Mouse (Mus musculus): ENCODE measurements around the gene Sp7. TPM values are rescaled to one million over a fixed set of nuclear protein-coding genes. Genes with fewer than 3 reads are reported as not detected.
A peak's percentile ranks its signal among the peaks of the same experiment; 100 is the strongest.

Sp7 gene
- total RNA-seq, 1 experiment = 0.09 TPM

DNA sequence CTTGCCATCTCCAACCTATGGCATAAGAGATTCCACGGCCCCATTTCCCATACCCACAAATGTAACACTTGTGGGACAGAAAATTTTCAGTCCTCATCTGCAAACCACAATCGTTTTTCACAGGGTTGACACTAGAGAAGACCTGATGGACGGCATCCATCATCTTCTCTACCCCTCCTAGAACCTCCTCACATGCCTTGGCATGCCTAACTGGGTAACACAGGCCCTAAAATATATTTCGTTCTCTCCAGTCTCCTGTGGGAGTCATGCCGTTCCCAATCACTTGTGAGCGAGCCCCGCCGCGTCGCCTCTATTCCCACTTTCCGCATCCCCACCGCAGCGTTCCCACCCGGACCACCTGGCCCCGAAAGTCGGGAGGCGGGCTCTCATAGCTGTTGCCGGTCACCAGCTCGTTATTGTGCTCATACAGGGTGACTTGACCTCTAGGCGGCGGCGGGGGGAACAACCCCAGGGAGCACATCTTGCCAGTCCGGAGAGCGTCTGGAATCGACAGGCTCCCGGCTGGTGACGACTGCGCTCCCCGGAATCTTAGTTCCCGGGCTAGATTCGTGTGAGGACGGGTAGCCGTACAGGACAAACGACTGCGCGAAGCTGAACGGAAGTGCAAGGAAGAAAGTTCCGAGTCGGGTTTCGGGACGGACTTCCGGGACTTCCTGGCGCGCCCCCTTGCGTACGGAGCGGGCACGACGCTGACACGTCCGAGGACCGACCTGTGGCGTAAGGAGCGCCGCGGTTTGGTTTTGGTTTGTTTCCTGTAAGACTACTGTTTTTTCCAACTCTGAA, 16.6 kb downstream of the Sp7 start, which contains the start of gene Aaas:
TSS of gene Aaas (minus strand) at position 634 of the 804 bp plus-strand sequence.
- H3K9ac ChIP-seq (ENCODE audit: insufficient read depth, low read depth, low read length, poor library complexity, severe bottlenecking) = peak within 1 kb of the TSS; percentile 99
- H3K4me3 ChIP-seq (ENCODE audit: insufficient read depth in 1 of 2, low read depth in 1 of 2, low read length in 2 of 2, poor library complexity in 1 of 2, severe bottlenecking in 1 of 2) = peak within 1 kb of the TSS; percentile 86 to 99
- H3K9me3 ChIP-seq (ENCODE audit: control insufficient read depth, insufficient read depth, low read depth, low read length) = no peaks in the 10 kb centered on the region
- DNase-seq (ENCODE audit: low read depth, low spot score) = peak; percentile 92
- TF ChIP-seq CHD2 (IDR thresholded peaks at IDR 0.05; ENCODE audit: low read depth, low read length) = no peak
- TF ChIP-seq HCFC1 (IDR thresholded peaks at IDR 0.05; ENCODE audit: borderline replicate concordance, insufficient read depth, low read length) = peak; percentile 89
- peaks cover 16% of the 10 kb centered on the region for H3K36me3 ChIP-seq (ENCODE audit: control insufficient read depth, insufficient read depth, low read length, poor library complexity, severe bottlenecking)
- H3K27ac ChIP-seq (ENCODE audit: insufficient read depth, low read depth, low read length, poor library complexity, severe bottlenecking) = peak within 1 kb of the TSS; percentile 91
- peaks cover 2% of the 10 kb centered on the region in 2 experiments; a peak in 1 of 4 replicates for H3K4me1 ChIP-seq (ENCODE audit: control insufficient read depth in 2 of 2, insufficient read depth in 2 of 2, low read length in 2 of 2, poor library complexity in 1 of 2)
- in situ Hi-C loops (cut with MboI; ENCODE audit: low sequenced_read_pairs in 2 of 2, unreplicated experiment in 2 of 2) = no loop called here

DNA sequence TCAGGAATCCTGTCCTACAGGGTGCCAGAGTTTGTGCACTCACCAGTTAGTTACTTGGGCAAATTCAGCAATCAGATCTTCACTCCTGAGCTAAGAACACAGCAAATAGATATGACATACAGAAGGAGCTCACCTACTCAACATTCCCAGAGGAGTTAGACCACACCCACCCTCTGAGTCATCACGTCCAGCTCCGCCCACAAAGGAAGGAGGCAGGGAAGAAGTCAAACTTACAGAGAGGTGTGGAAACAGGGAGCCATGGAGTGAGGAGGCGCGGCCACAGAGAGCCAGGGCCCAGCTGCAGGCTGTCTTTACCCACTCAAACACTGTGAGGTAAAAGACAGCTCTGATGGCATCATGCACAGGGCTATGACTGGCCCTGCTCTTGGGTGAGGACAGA, 20.5 kb downstream of the Sp7 start:
- in situ Hi-C loops (cut with MboI; ENCODE audit: low sequenced_read_pairs in 2 of 2, unreplicated experiment in 2 of 2) = no loop called here
- TF ChIP-seq ZC3H11A (IDR thresholded peaks at IDR 0.05; ENCODE audit: borderline replicate concordance, low read depth, low read length) = no peak
- no peak for TF ChIP-seq HCFC1 (IDR thresholded peaks at IDR 0.05; ENCODE audit: borderline replicate concordance, insufficient read depth, low read length)
- TF ChIP-seq MAFK (IDR thresholded peaks at IDR 0.05; ENCODE audit: insufficient read depth, low read depth, low read length) = no peak
- TF ChIP-seq CHD2 (IDR thresholded peaks at IDR 0.05; ENCODE audit: low read depth, low read length) = no peak
- no peak for TF ChIP-seq ZNF384 (IDR thresholded peaks at IDR 0.05; ENCODE audit: low read depth, low read length)
- Histone ChIP-seq H3K27ac (ENCODE audit: insufficient read depth, low read depth, low read length, poor library complexity, severe bottlenecking) (no peak overlapping the region), H3K4me3 (ENCODE audit: insufficient read depth in 1 of 2, low read depth in 1 of 2, low read length in 2 of 2, poor library complexity in 1 of 2, severe bottlenecking in 1 of 2) (no peak overlapping the region), H3K9ac (ENCODE audit: insufficient read depth, low read depth, low read length, poor library complexity, severe bottlenecking) (no peak overlapping the region), H3K36me3 (ENCODE audit: control insufficient read depth, insufficient read depth, low read length, poor library complexity, severe bottlenecking) (peaks cover 37% of the 10 kb centered on the region), H3K4me1 (ENCODE audit: control insufficient read depth in 2 of 2, insufficient read depth in 2 of 2, low read length in 2 of 2, poor library complexity in 1 of 2) (peaks cover 2% of the 10 kb centered on the region in 2 experiments; a peak in 1 of 4 replicates), H3K9me3 (ENCODE audit: control insufficient read depth, insufficient read depth, low read depth, low read length) (no peaks in the 10 kb centered on the region)
- DNase-seq (ENCODE audit: low read depth, low spot score) = peak; percentile 73

DNA sequence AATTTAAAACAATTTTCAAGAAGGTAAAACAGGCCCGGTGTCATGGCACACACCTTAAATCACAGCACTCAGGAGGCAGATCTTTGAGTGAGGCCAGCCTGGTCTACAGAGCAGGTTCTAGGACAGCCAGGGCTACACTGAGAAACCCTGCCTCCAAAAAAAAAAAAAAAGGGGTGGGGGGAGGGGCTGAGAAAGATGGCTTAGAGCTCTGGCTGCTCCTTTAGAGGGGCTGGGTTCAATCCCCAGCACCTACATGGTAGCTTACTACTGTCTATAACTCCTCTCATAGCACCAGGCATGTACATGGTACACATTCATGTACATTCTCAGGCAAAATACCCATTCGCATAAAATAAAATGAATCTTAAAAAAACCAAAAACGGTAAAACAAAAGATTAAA, 22.5 kb downstream of the Sp7 start:
- Histone ChIP-seq H3K4me3 (ENCODE audit: insufficient read depth in 1 of 2, low read depth in 1 of 2, low read length in 2 of 2, poor library complexity in 1 of 2, severe bottlenecking in 1 of 2) (no peak overlapping the region), H3K9ac (ENCODE audit: insufficient read depth, low read depth, low read length, poor library complexity, severe bottlenecking) (no peak overlapping the region), H3K36me3 (ENCODE audit: control insufficient read depth, insufficient read depth, low read length, poor library complexity, severe bottlenecking) (peaks cover 46% of the 10 kb centered on the region), H3K27ac (ENCODE audit: insufficient read depth, low read depth, low read length, poor library complexity, severe bottlenecking) (no peak overlapping the region), H3K4me1 (ENCODE audit: control insufficient read depth in 2 of 2, insufficient read depth in 2 of 2, low read length in 2 of 2, poor library complexity in 1 of 2) (peaks cover 0 to 2% of the 10 kb centered on the region in 2 experiments; a peak in 1 of 4 replicates), H3K9me3 (ENCODE audit: control insufficient read depth, insufficient read depth, low read depth, low read length) (no peaks in the 10 kb centered on the region)
- no peak for TF ChIP-seq CHD2 (IDR thresholded peaks at IDR 0.05; ENCODE audit: low read depth, low read length)
- TF ChIP-seq ZC3H11A (IDR thresholded peaks at IDR 0.05; ENCODE audit: borderline replicate concordance, low read depth, low read length) = no peak
- TF ChIP-seq HCFC1 (IDR thresholded peaks at IDR 0.05; ENCODE audit: borderline replicate concordance, insufficient read depth, low read length) = no peak
- 0 out of 2 replicates have a peak, but pooled peaks have one; percentile 52 for TF ChIP-seq ZNF384 (IDR thresholded peaks at IDR 0.05; ENCODE audit: low read depth, low read length)
- DNase-seq (ENCODE audit: low read depth, low spot score) = no peak
- in situ Hi-C loops (cut with MboI; ENCODE audit: low sequenced_read_pairs in 2 of 2, unreplicated experiment in 2 of 2) = no loop called here

DNA sequence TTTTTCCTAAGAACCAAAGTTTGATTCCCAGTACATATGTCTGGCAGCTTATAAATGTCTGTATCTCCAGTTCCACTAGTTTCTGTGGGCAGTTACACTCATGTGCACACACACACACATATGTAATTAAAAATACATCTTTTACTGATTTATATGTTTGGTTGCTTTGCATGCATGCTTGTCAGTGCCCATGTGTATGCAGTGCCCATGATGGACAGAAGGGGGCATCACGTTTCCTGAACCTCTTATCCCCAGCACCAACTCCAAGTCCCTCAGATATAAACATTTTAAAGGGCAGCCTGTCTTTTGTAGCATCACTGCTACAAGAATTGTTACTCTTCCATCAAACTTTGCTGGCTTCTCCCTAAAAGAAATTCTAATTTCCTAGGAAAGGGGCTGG, 25.4 kb downstream of the Sp7 start:
- Histone ChIP-seq H3K4me3 (ENCODE audit: insufficient read depth in 1 of 2, low read depth in 1 of 2, low read length in 2 of 2, poor library complexity in 1 of 2, severe bottlenecking in 1 of 2) (no peak overlapping the region), H3K4me1 (ENCODE audit: control insufficient read depth in 2 of 2, insufficient read depth in 2 of 2, low read length in 2 of 2, poor library complexity in 1 of 2) (no peaks in the 10 kb centered on the region), H3K9ac (ENCODE audit: insufficient read depth, low read depth, low read length, poor library complexity, severe bottlenecking) (no peak overlapping the region), H3K9me3 (ENCODE audit: control insufficient read depth, insufficient read depth, low read depth, low read length) (no peaks in the 10 kb centered on the region), H3K27ac (ENCODE audit: insufficient read depth, low read depth, low read length, poor library complexity, severe bottlenecking) (no peak overlapping the region), H3K36me3 (ENCODE audit: control insufficient read depth, insufficient read depth, low read length, poor library complexity, severe bottlenecking) (peaks cover 69% of the 10 kb centered on the region)
- no peak for DNase-seq (ENCODE audit: low read depth, low spot score)
- in situ Hi-C loops (cut with MboI; ENCODE audit: low sequenced_read_pairs in 2 of 2, unreplicated experiment in 2 of 2) = no loop called here
- TF ChIP-seq ZNF384 (IDR thresholded peaks at IDR 0.05; ENCODE audit: low read depth, low read length) (no peak), MAFK (IDR thresholded peaks at IDR 0.05; ENCODE audit: insufficient read depth, low read depth, low read length) (no peak), ZC3H11A (IDR thresholded peaks at IDR 0.05; ENCODE audit: borderline replicate concordance, low read depth, low read length) (no peak), HCFC1 (IDR thresholded peaks at IDR 0.05; ENCODE audit: borderline replicate concordance, insufficient read depth, low read length) (no peak), CHD2 (IDR thresholded peaks at IDR 0.05; ENCODE audit: low read depth, low read length) (no peak)
